19 mouse cellular contexts compared by ENCODE assay signal in the genomic region with DNA sequence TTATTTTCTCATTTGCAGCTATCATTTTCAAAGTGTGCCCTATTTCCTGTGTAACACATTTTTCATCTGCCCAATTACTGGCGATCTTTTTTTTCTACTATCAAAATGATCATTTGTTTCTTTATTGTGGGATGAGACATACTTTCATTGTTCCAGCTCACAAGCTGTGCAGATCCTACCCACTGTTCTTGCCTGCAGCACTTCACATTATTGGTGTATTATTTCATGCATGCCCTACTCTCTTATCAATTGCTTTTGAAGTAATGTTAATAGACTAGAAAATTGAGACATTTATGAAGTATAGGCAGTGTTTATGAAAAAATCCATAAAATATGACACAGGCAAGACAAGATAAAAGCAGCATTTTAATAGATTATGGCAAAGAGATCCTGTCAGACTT.
"Had no signal": no experiment of that assay in that cellular context is flagged by ENCODE, and none has a peak within 500 bp of the region (broad histone marks: within the 10 kb centered on the region; RNA-seq: fewer than 3 reads in every experiment).

No protein-coding gene starts in this region.

- DNase-seq: liver, embryonic 13.5 days; liver, postnatal 0 days; lung, adult 2 months; lung, postnatal 14 days; lung, postnatal 36 days; right cerebral cortex, postnatal 25 days; right cerebral cortex, postnatal 4 days; spleen, adult 18-20 months; thymus, adult 18-20 months; thymus, postnatal 14 days; thymus, postnatal 36 days had no signal

- H3K27me3 ChIP-seq: liver, embryonic 13.5 days; liver, embryonic 15.5 days; lung, embryonic 15.5 days; megakaryocyte, embryonic 14.5 days; midbrain, embryonic 13.5 days; neural tube, embryonic 12.5 days had no signal

- H3K4me2 ChIP-seq: liver, embryonic 13.5 days; liver, embryonic 15.5 days; lung, embryonic 15.5 days; midbrain, embryonic 11.5 days; midbrain, embryonic 13.5 days; neural tube, embryonic 12.5 days had no signal

- H3K4me1 ChIP-seq: liver, embryonic 13.5 days; liver, embryonic 15.5 days; lung, embryonic 15.5 days; megakaryocyte, embryonic 14.5 days; midbrain, embryonic 13.5 days; neural tube, embryonic 12.5 days had no signal

- H3K36me3 ChIP-seq: liver, embryonic 13.5 days; liver, embryonic 15.5 days; lung, embryonic 15.5 days; midbrain, embryonic 13.5 days; neural tube, embryonic 12.5 days had no signal

- H3K4me3 ChIP-seq: liver, embryonic 13.5 days; liver, embryonic 15.5 days; lung, embryonic 15.5 days; megakaryocyte, embryonic 14.5 days; midbrain, embryonic 13.5 days; neural tube, embryonic 12.5 days had no signal

- H3K9me3 ChIP-seq: liver, embryonic 13.5 days; liver, embryonic 15.5 days; lung, embryonic 15.5 days; midbrain, embryonic 13.5 days; neural tube, embryonic 12.5 days had no signal

- H3K27ac ChIP-seq: liver, embryonic 13.5 days; liver, embryonic 15.5 days; lung, embryonic 15.5 days; macrophage; midbrain, embryonic 13.5 days; neural tube, embryonic 12.5 days had no signal

- H3K9ac ChIP-seq: liver, embryonic 13.5 days; liver, embryonic 15.5 days; liver, postnatal 0 days; lung, embryonic 15.5 days; midbrain, embryonic 13.5 days; neural tube, embryonic 12.5 days had no signal

- ATAC-seq: liver, postnatal 0 days; lung, postnatal 0 days; midbrain, embryonic 13.5 days had no signal
